Mouse (Mus musculus) kidney, adult 18-20 months (tissue): ENCODE data around the gene Sh3d21.

Experiments
- DNase-seq: peaks from one replicate; pipeline ENCODE4 v3.0.0; 2021

Sh3d21 gene

GRCm38 (mm10) chr4:126141021-126141420 is 22.3 kb downstream of the Sh3d21 start:
- DNase-seq = no peak

GRCm38 (mm10) chr4:126137773-126138172 is 25.5 kb downstream of the Sh3d21 start:
- no peak for DNase-seq

DNA sequence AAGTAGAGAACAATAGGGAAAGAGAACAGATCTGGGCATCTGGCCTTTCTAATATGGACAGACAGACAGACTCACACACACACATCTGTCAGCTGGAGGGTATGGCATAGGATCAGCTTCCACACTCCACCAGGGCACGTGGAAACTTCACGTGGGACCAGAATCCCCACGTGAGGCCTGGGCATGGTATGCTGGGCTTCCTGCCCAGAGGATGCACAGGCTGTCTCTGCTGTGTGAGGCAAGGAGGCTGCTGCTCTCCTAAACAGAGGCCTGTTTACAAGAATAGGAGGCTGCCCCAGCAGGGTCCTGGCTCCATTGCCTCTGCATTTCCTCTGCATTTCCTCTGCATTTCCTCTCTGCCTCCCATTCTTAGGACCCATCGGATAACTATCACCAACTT is 28.7 kb downstream of the Sh3d21 start:
- no peak for DNase-seq

DNA sequence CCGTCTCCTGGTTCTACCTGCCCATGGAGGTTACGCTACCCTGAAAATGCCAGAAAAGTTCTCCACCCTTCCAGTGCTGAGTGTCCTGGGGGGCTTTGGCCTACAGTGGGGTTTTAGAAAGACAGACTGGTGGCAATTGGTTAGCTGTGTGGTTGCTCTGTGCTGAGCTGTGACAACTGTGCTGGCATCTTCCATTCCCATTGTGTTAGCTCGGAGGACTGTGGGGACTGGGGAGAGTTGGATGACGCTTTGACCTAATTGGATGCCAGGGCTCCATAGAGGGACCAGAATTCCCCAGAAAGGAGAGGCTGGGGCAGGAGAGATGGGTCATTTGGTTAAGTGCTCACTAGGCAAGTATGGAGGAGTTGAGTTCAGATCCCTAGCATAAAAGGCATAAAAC is 29.1 kb downstream of the Sh3d21 start:
- no peak for DNase-seq

- no peak for DNase-seq
Measured at GRCm38 (mm10) chr4:126132636-126133264, 30.5 kb downstream of the Sh3d21 start.

DNA sequence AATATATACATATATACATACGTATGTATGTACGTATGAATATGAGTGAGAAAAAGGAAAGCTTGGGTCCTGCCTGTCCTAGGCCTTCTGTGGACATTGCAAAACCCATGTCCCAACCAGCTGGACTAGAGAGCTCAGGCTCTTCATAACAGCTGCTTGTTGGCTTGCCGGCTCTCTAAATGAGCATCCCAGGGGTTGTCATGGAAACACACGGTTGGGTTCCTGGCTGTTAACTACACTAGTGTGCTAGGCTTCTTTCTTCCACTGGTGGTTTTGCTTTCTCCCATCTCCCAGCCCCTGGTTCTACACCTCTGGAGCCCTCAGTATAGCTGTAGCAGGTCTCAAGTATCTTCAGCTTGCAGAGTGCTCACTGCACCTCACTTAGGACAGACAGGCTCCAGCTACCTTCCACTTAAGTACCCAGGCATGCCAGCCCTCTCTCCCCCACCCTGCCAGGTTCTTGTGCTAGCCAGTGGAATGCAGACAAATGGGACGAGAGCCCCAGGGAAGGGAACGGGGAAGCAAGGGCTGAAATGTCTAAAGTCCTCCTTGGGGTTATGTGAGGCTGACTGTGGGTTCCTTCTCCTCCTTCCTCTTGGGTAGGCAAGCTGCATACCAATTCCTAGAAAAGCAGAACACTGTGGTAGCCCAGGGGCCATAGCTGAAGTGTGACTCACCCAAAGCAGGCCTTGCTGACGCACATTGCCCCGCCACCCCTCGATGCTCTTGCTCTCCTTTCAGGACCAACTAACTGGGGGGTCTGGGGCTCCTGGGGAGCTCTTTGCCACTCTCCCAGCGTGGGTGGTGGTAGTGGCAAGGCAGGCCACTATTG is 31.8 kb downstream of the Sh3d21 start:
- DNase-seq = peak; percentile 55

- no peak for DNase-seq
Measured at GRCm38 (mm10) chr4:126130502-126130901, 32.8 kb downstream of the Sh3d21 start.

DNA sequence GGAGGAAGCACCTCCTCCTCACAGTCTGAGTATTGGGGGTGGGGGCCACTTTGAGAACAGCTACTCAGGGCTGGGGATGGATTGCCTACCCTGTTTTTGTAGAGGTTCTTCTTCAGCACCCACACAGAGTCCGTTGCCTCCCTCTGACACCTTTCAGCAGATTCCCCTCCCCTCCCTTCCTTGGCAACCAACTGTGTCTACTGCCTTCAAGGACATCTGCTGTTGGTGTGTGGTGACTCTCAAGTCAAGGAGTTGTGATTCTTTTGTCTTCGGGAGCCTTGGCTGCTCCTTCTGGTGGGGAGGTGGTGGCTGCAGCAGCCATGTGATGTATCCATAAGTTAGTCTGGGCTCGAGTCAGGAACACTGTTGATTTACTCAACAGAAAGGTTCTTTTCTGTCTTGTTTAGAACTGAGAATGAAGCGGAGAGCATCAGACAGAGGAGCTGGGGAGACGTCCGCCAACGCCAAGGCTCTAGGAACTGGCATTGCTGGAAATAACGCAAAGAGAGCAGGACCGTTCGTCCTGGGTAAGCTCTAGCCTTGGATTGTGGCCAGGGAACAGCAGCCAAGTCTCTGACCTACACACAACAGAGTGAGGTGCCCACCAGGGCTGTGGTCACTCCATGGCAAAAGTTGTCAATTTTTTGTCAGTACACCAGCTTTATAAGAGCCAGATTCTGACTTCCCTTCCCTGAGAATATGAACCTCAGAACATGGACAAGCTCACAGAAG is 39.8 kb downstream of the Sh3d21 start:
- DNase-seq = no peak

GRCm38 (mm10) chr4:126120506-126120905 is 42.8 kb downstream of the Sh3d21 start:
- no peak for DNase-seq

DNA sequence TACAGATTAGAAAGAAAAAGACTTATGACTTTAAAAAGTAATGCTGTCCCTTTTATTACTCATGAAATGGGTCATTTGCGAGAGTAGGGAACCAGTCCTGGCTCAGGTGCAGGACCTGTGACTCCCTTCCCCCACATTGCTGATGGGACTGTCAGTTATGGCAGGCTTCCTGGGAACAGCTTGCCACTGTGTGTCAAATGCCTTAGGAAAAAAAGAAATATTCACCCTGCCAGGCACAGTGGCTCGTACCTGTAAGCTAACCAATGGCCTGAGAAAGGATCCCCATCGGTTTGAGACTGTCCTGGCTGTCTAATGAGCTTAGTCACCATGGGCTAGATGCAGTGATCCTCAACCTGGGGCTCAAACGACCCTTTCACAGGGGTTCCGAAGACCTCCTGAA is 43.2 kb downstream of the Sh3d21 start:
- DNase-seq = no peak

- DNase-seq = no peak
Measured at GRCm38 (mm10) chr4:126119051-126119450, 44.2 kb downstream of the Sh3d21 start.

- no peak for DNase-seq
Measured at GRCm38 (mm10) chr4:126118651-126119050, 44.6 kb downstream of the Sh3d21 start.

GRCm38 (mm10) chr4:126117116-126117515 is 46.2 kb downstream of the Sh3d21 start:
- no peak for DNase-seq

- DNase-seq = no peak
Measured at GRCm38 (mm10) chr4:126115871-126116521, 47.3 kb downstream of the Sh3d21 start.

DNA sequence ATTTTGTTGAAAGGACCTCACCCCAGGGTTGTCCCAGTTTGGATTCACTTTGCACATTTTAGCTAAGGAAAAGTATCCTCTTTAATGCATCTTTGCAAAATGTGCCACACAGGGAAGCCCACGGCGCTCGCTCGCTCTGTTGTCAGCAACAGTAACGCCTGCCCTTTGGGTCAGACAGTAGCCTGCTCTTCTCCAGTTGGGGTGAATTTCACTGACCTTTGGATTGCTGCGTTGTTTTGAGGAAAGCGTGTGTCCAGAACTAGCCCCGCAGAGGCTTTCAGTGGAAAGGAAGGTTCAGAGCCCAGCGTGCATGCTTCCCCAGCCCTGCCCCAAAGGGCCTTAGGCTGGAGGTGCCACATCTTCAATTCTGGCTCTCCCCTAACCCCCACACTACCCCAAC is 47.9 kb downstream of the Sh3d21 start:
- DNase-seq = no peak

- DNase-seq = peak; percentile 66
Measured at GRCm38 (mm10) chr4:126113943-126114342, 49.3 kb downstream of the Sh3d21 start.

GRCm38 (mm10) chr4:126113243-126113642 is 50.0 kb downstream of the Sh3d21 start:
- DNase-seq = no peak

GRCm38 (mm10) chr4:126111153-126111549 is 52.1 kb downstream of the Sh3d21 start:
- no peak for DNase-seq

DNA sequence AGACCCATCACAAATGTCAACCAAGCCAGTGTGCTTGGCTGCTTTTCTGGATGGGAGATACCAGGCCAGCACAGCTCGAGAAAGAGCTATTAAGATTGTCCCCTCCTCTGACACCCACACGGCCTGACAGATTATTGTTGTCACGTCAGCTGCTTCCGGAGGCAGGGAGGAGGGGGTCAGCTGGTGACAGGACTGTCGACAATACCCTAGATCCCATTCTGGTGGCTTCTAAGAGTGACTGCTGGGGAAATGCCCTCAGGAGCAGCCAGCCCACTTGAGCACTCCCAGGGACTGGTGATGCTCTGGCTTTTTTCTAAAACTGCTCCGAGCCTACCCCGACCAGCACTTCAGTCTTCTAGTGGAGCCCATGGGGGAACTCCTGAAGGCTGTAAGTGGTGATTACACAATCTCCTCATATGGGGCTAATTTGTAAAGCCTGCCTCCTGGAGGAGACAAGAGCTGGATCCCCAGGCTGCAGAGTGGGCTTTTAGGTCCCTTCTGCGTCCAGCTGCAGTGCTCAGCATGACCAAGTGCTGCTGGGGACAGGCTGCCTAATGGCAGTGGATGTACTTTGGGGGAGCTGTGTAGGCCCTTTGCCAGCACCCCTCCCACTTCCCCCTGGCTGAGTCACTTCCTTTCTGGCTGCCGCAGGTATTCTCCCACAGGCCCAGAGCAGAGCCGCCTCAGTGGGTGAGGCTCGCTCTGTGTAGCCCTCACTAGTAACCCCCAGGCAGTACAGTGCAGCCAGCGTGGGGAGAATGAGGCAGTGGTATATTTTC is 52.7 kb downstream of the Sh3d21 start:
- peak; percentile 87 for DNase-seq

DNA sequence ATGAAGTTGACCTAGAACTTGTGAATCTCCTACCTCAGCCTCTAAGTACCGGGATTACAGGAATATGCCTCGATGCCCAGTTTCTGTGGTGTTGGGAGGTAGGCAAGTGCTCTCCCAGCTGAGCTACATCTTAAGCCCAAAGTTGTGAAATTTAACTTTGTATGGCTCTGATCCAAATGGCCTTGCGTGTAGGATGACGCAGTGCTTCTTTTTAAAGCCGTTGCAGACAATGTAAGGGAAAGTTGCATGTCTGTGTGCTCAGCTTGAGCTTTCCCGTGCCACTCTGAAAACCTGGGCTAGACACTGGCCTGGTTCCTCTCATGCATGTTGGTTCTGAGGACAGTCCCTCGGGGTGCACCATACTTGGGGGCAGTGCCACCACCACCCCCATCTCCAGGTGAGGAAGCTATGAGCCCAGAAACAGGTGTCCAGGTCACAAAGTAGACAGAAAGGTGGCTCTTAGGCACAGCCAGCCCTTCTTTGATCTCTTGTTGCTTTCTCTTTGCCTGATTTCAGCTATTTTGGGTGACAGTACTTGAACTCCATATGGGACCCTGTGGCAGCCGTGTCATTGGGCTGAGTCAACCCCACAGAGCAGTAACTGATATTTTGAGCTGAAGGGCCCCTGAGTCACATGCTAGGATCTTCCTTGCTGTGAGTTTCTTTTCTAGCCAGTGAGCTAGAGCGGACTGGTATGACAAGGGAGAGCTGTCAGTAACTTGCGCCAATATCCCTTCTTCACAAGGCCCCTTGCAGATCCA is 53.5 kb downstream of the Sh3d21 start:
- DNase-seq = no peak

GRCm38 (mm10) chr4:126108061-126108740 is 55.1 kb downstream of the Sh3d21 start:
- peak; percentile 87 for DNase-seq
